Mouse (Mus musculus) liver, embryonic 11.5 days (tissue): ENCODE data around the gene Cnnm4. TPM values are rescaled to one million over a fixed set of nuclear protein-coding genes. Genes with fewer than 3 reads are reported as not detected.

Source experiments
- ATAC-seq: fragments of 200-750 bp; cut with Nextera tagmentation; replicated peaks from 2 replicates; pipeline ENCODE4 v1.8.0; 2017; ENCODE audit warnings: moderate number of reproducible peaks, mild to moderate bottlenecking, moderate TSS enrichment, moderate library complexity; ENCODE audit not compliant: low FRiP score
- DNase-seq: peaks from one replicate; pipeline ENCODE4 v3.0.0-alpha.2; 2017; ENCODE audit warnings: low spot score
- H3K27ac ChIP-seq: fragments of 300-500 bp; sonication (generic); 2 replicates; pipeline ENCODE4 v1.5.1; 2014; ENCODE audit warnings: mild to moderate bottlenecking, low read depth, low read length, control low read depth
- H3K27me3 ChIP-seq: fragments of 300-500 bp; sonication (generic); replicated peaks from 2 replicates; pipeline ENCODE4 v1.6.1; 2014; ENCODE audit warnings: low read length, mixed read lengths; ENCODE audit not compliant: control insufficient read depth, insufficient read depth
- H3K36me3 ChIP-seq: fragments of 300-500 bp; sonication (generic); 2 replicates; pipeline ENCODE4 v1.6.1; 2014; ENCODE audit warnings: mild to moderate bottlenecking, low read length, moderate library complexity, mixed read lengths; ENCODE audit not compliant: control insufficient read depth, insufficient read depth
- H3K4me1 ChIP-seq: fragments of 300-500 bp; sonication (generic); replicated peaks from 2 replicates; pipeline ENCODE4 v1.6.1; 2014; ENCODE audit warnings: low read length, mixed read lengths; ENCODE audit not compliant: control insufficient read depth, insufficient read depth
- H3K4me2 ChIP-seq: fragments of 300-500 bp; sonication (generic); 2 replicates; pipeline ENCODE4 v1.6.1; 2014; ENCODE audit warnings: mild to moderate bottlenecking, control low read depth, moderate library complexity
- H3K4me3 ChIP-seq: fragments of 300-500 bp; sonication (generic); 2 replicates; pipeline ENCODE4 v1.5.1; 2014; ENCODE audit warnings: low read depth, low read length, control low read depth
- H3K9ac ChIP-seq: fragments of 300-500 bp; sonication (generic); 2 replicates; pipeline ENCODE4 v1.6.1; 2014; ENCODE audit warnings: low read depth, low read length, control low read depth
- H3K9me3 ChIP-seq: fragments of 300-500 bp; sonication (generic); 2 replicates; pipeline ENCODE4 v1.6.1; 2016; ENCODE audit warnings: low read length, inconsistent platforms, mixed read lengths; ENCODE audit not compliant: control insufficient read depth
- WGBS: fragments of 180-500 bp; shearing (Covaris S2); extraction: QIAGEN DNeasy Blood & Tissue Kit; methylation state at CpG from one replicate; pipeline ENCODE4 v1.1.7; 2014; 5-methylcytosine and 5-hydroxymethylcytosine counted together
- polyA plus RNA-seq: library from polyadenylated mRNA; unstranded; fragments of >200 nt; fragmentation: Nextera tagmentation; extraction: Ambion mirVana; gene quantifications from 2 replicates; pipeline ENCODE4 v1.2.1, GENCODE M21; 2014

The Cnnm4 gene
- polyA plus RNA-seq, 1 experiment from 2014 or later, result 5.9 TPM

GRCm38 (mm10) chr1:36496719-36497118 lies 25.3 kb downstream of the Cnnm4 start:
- no peak for DNase-seq
- WGBS, result 64% methylated on average over 2 of the region's 2 CpGs

DNA sequence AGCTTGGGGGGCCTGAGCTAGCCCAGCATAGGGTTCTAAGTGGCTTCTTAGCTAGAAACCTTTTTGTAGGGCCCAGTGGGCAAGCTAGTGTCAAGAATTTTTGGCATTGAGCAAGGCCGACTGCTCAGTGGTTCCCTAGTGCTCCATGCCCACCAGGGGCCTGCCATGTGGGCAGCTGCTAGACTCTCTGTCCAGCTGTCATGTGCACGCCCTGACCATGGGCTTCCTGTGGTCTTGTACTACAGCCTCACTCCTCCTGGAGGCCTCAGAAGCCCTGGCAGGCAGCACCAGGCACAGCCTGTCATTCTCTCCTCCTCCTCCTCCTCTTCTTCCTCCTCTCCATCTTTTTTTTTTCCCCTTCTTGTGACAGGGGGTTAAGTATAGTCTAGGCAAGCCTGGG lies 25.9 kb downstream of the Cnnm4 start:
- H3K36me3 ChIP-seq, result 0 out of 2 replicates have a peak, but pooled peaks cover 5% of the 10 kb centered on the region
- H3K27ac ChIP-seq, result no peak overlapping the region
- H3K27me3 ChIP-seq, result no peaks in the 10 kb centered on the region
- H3K4me1 ChIP-seq, result no peaks in the 10 kb centered on the region
- H3K4me3 ChIP-seq, result no peak overlapping the region
- no peak for DNase-seq
- no peaks in the 10 kb centered on the region for H3K9me3 ChIP-seq
- 80% methylated on average over 2 of the region's 2 CpGs for WGBS
- no peak overlapping the region for H3K4me2 ChIP-seq
- no peak overlapping the region for H3K9ac ChIP-seq
- no peak for ATAC-seq

More at GRCm38 (mm10) chr1:36496719-36497118, 25.3 kb downstream of the Cnnm4 start:
- Histone ChIP-seq H3K27ac (no peak overlapping the region), H3K36me3 (0 out of 2 replicates have a peak, but pooled peaks cover 5% of the 10 kb centered on the region), H3K9me3 (no peaks in the 10 kb centered on the region), H3K4me2 (no peak overlapping the region), H3K4me3 (no peak overlapping the region), H3K9ac (no peak overlapping the region), H3K4me1 (no peaks in the 10 kb centered on the region), H3K27me3 (no peaks in the 10 kb centered on the region)
- ATAC-seq, result no peak

DNA sequence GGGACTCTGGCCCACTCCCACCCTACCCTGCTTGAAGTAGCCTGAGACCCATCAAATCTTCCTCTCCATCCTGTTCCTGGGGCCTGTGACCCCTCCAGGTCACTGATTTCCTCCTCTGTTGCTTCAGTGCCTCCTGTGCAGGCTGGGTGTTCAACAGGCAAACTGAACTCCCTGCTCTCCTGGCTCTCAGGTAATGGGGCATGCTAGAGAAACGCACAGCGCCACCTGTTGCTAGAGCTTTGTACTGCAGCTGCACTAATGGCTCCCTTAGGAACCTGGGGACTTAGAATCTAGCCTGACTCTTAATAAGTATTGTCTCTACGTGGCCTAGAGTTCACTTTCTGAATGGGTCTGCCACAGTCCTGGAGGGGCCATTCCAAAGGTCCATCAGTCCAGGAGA lies 29.8 kb downstream of the Cnnm4 start:
- no peaks in the 10 kb centered on the region for H3K4me1 ChIP-seq
- no peaks in the 10 kb centered on the region for H3K9me3 ChIP-seq
- H3K9ac ChIP-seq, result no peak overlapping the region
- no peak overlapping the region for H3K4me2 ChIP-seq
- 0 out of 2 replicates have a peak, but pooled peaks cover 5% of the 10 kb centered on the region for H3K36me3 ChIP-seq
- no peak overlapping the region for H3K27ac ChIP-seq
- 0 out of 2 replicates have a peak, but pooled peaks have one; percentile 20 for ATAC-seq
- H3K4me3 ChIP-seq, result no peak overlapping the region
- H3K27me3 ChIP-seq, result no peaks in the 10 kb centered on the region
- peak; percentile 55 for DNase-seq
- 5% methylated on average over 3 of the region's 3 CpGs for WGBS

- Histone ChIP-seq H3K27ac (no peak overlapping the region), H3K27me3 (no peaks in the 10 kb centered on the region), H3K4me3 (no peak overlapping the region), H3K9ac (no peak overlapping the region), H3K4me2 (no peak overlapping the region), H3K36me3 (peaks cover 3% of the 10 kb centered on the region; the same call in 1 of the 2 replicates), H3K9me3 (no peaks in the 10 kb centered on the region), H3K4me1 (peaks cover 3% of the 10 kb centered on the region)
- no peak for DNase-seq
- no peak for ATAC-seq
- WGBS, result 75% methylated on average over 5 of the region's 5 CpGs
Observed at GRCm38 (mm10) chr1:36508238-36508637, 36.8 kb downstream of the Cnnm4 start.

DNA sequence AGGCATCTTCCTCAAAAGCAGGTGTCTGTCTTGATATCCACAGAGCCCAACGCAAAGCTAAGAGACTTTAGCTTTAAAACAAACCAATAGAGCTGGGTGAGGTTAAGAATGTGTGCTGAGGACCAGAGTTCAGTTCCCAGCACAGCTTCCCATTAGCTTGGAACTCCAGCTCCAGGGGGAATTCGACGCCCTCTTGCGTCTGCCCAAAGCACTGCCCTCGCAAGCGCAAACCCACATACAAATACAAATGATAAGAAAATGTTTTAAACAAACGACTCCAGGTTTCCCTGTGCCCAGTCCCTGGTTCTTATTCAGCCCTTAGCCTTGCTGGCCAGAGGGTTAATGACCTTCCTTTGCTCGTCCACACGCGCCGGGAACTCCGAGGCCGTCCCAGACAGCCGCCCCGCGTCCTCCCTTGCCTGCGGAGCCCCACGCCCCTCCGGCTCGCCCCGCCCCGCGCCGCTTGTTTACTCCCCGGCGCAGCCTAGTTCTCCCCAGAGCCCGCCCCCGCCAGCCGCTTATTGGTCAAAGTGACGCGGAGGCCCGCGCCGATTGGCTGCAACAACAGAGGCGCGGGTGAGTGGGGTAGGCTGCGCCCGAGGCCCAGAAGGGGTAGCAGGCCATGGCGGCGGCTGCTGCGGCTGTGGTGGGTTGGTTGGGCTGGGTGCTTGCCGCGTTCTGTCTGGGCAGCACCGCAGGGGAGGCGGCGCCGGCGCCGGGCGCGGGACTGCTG lies 40.0 kb downstream of the Cnnm4 start, which contains the start of gene Cnnm3:
Gene Cnnm3, plus strand, starts transcription at position 579 of the 733 bp plus-strand sequence.
- Histone ChIP-seq H3K4me1 (peaks cover 12% of the 10 kb centered on the region), H3K36me3 (peaks cover 7% of the 10 kb centered on the region), H3K27me3 (no peaks in the 10 kb centered on the region), H3K9ac (peak within 1 kb of the TSS; percentile 93), H3K9me3 (no peaks in the 10 kb centered on the region), H3K4me2 (peak within 1 kb of the TSS; percentile 99), H3K4me3 (peak within 1 kb of the TSS; percentile 88), H3K27ac (peak within 1 kb of the TSS; percentile 89)
- ATAC-seq (peak; percentile 97), DNase-seq (peak; percentile 100)
- 2% methylated on average over 51 of the region's 51 CpGs for WGBS

DNA sequence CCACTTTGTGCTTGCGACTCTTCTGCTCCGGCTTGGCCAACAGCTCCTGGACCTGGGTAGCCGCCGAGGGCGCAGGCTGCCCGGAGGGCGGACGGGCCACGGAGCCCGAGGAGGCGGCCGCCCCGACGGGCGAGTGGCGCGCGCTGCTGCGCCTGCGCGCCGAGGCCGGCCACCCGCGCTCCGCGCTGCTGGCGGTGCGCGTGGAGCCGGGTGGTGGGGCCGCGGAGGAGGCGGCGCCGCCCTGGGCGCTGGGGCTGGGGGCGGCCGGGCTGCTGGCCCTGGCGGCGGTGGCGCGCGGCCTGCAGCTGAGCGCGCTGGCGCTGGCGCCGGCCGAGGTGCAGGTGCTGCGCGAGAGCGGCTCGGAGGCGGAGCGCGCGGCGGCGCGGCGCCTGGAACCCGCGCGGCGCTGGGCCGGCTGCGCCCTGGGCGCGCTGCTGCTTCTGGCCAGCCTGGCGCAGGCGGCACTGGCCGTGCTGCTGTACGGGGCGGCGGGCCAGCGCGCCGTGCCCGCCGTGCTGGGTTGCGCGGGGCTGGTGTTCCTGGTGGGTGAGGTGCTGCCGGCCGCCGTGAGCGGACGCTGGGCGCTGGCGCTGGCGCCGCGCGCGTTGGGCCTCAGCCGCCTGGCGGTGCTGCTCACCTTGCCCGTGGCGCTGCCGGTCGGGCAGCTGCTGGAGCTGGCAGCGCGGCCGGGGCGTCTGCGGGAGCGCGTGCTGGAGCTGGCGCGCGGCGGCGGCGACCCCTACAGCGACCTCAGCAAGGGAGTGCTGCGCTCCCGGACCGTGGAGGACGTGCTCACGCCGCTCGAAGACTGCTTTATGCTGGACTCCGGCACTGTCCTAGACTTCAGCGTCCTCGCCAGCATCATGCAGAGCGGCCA lies 40.9 kb downstream of the Cnnm4 start:
- ATAC-seq, result peak; percentile 41
- peak overlapping the region; percentile 88 for H3K4me3 ChIP-seq
- DNase-seq, result peak; percentile 58

GRCm38 (mm10) chr1:36512966-36513280 lies 41.5 kb downstream of the Cnnm4 start:
- no peak for ATAC-seq
- Histone ChIP-seq H3K9ac (peak overlapping the region; percentile 93), H3K27me3 (no peaks in the 10 kb centered on the region), H3K9me3 (no peaks in the 10 kb centered on the region), H3K36me3 (peaks cover 7% of the 10 kb centered on the region), H3K4me3 (peak overlapping the region; percentile 88), H3K4me1 (peaks cover 12% of the 10 kb centered on the region), H3K27ac (no peak overlapping the region), H3K4me2 (peak overlapping the region; percentile 99)
- DNase-seq, result no peak
- WGBS, result 3% methylated on average over 16 of the region's 16 CpGs

More for the DNA sequence above, 40.9 kb downstream of the Cnnm4 start:
- H3K9ac ChIP-seq, result peak overlapping the region; percentile 93
- under 1% methylated on average over 118 of the region's 126 CpGs for WGBS
- H3K27ac ChIP-seq, result peak overlapping the region; percentile 89
- H3K4me2 ChIP-seq, result peak overlapping the region; percentile 99
- peaks cover 12% of the 10 kb centered on the region for H3K4me1 ChIP-seq
- H3K36me3 ChIP-seq, result peaks cover 7% of the 10 kb centered on the region
- H3K9me3 ChIP-seq, result no peaks in the 10 kb centered on the region
- H3K27me3 ChIP-seq, result no peaks in the 10 kb centered on the region

- ATAC-seq (no peak), DNase-seq (no peak)
- H3K4me1 ChIP-seq, result peaks cover 12% of the 10 kb centered on the region
- no peaks in the 10 kb centered on the region for H3K27me3 ChIP-seq
- no peak overlapping the region for H3K27ac ChIP-seq
- 10% methylated on average over 1 of the region's 1 CpGs for WGBS
- H3K36me3 ChIP-seq, result peaks cover 7% of the 10 kb centered on the region
- no peaks in the 10 kb centered on the region for H3K9me3 ChIP-seq
- peak overlapping the region; percentile 99 for H3K4me2 ChIP-seq
- H3K4me3 ChIP-seq, result peak overlapping the region; percentile 88
- peak overlapping the region; percentile 93 for H3K9ac ChIP-seq
Observed at GRCm38 (mm10) chr1:36513310-36513709, 41.9 kb downstream of the Cnnm4 start.
